Mouse (Mus musculus): ENCODE data around the gene Olfr480.

The Olfr480 gene

DNA sequence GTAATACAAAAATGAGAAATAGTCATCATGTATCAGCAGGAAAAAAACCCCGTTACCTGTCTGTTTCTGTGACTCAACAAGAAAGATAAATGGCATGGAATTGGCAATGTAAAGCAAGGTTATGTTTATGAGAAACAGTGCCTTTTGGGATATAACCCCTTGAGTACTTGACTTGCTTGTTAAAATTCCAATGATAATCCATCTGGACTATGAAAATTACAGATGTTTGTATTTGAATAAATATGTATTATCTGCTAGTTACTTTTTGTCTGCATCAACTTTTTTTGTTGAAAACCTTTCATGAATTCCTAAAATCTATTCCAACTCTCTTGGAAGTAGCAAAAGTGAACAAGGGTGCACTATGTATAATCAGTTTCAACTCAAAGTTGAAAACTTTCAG lies at the start of gene Olfr480:
Gene Olfr480, minus strand, starts transcription at position 101 of the 400 bp plus-strand sequence.
- no peak for DNase-seq (ENCODE audit: low spot score)

DNA sequence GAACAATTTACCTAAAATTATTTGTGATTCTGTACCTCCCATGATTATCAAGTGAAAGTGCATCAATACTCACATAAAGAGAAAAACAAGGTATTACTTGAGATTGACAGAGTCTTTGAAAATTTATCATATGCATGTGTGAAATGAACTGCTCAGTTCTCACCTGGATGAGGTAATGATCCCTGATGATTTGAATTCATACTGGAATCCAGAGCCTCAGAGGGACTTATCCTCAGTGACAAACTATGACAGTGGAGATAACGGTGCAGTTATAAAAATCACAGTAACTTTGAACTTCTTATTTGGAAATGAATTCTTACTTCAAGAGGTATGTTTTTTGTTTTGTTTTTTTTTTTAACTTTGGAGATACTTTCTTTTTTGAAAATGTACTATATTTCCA lies 33.4 kb upstream of the Olfr480 start, which contains the start of gene Olfr483:
Gene Olfr483, plus strand, starts transcription at position 301 of the 400 bp plus-strand sequence.
- no peak for DNase-seq (ENCODE audit: low spot score)

DNA sequence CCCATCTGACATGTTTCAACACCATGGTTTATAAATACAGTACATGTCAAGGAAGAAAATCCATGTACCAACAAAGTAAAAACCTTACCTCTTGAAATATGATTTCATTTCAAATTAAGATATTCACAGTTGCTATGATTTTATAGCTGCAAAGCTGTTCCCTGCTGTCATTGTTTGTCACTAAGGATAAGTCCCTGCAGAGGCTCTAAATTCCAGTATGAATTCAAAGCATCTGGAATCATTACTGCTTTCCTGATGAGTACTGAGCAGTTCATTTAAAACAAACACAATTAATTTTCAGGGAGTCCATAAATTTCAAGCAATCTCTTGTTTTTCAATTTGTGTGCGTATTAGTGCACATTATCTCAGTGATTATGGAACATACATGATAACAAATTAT lies 30.3 kb upstream of the Olfr480 start, which contains the start of gene Olfr482:
Gene Olfr482, minus strand, starts transcription at position 101 of the 400 bp plus-strand sequence.
- no peak for DNase-seq (ENCODE audit: low spot score)

DNA sequence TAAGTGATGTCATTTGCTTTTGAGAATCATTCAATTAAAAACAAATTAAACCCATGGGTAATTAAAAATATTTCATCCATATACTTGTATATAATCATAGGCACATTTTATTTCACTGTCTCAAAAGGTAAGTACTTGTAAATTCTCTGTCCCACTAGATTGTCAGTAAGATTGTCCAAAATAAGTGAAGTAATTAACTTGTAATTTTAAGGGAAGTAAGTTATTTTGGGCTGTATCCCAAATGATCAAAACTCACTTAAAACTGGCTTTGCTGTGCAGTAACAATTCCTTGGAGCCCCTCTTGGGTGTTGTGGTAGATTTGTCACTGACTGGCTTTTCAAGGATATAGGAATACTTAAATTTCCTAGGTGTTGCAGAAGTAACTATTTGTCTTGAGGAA lies 12.4 kb upstream of the Olfr480 start, which contains the start of gene Olfr481:
Gene Olfr481, plus strand, starts transcription at position 301 of the 400 bp plus-strand sequence.
- DNase-seq (ENCODE audit: low spot score), result no peak

DNA sequence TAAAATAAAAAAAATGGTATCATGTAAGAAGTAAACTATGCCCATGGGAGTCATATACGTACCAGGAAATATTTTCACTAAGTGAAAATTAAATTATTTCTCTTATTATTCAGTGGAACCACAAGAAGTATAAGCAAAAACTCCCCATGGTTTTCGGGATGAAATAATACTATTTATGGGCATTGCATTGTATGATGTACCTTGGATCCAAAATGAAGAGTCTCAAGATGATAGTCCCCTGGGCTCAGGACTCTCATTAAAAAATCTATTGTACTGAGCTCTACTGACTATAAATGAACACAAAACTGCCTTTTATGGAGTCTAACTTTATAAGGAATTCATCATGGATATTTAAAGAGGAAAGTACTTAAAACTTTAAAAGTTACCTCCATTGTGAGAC lies 16.8 kb downstream of the Olfr480 start, which contains the start of gene Olfr479:
Gene Olfr479, plus strand, starts transcription at position 301 of the 400 bp plus-strand sequence.
- DNase-seq (ENCODE audit: low spot score), result no peak

DNA sequence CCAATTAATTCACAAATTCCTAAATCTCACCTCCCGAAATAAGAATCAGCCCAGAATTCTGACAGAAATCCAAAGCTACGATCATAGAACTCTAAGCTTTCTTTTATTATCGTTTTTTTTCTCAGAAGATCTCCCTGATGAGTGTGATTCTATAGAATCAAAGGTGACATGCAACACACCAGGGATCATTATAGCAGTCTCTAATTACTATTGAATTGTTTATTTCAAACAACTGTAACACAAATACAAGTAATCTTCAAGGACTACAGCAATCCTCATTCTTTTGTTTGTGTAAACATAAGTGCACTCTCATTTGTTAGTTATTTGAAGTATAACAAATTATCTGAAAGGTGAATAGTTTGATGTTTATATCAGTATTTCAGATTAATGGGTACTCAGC lies 33.3 kb downstream of the Olfr480 start, which contains the start of gene Olfr478:
Gene Olfr478, minus strand, starts transcription at position 101 of the 400 bp plus-strand sequence.
- no peak for DNase-seq (ENCODE audit: low spot score)

Data from urinary bladder, postnatal 10 days (tissue).